Mouse (Mus musculus) midbrain, embryonic 15.5 days (tissue): ENCODE results near the gene Gpr107. TPM values are rescaled to one million over a fixed set of nuclear protein-coding genes. Genes with fewer than 3 reads are reported as not detected.

Experiments used
- ATAC-seq: fragments of 200-750 bp; cut with Nextera tagmentation; replicated peaks from 2 replicates; pipeline ENCODE4 v1.8.0; 2017; ENCODE audit warnings: moderate TSS enrichment
- H3K27ac ChIP-seq: fragments of 300-500 bp; sonication (generic); 2 replicates; pipeline ENCODE4 v1.5.1; 2015; ENCODE audit warnings: mild to moderate bottlenecking, inconsistent platforms
- H3K27me3 ChIP-seq: fragments of 300-500 bp; sonication (generic); replicated peaks from 2 replicates; pipeline ENCODE4 v1.6.1; 2015; ENCODE audit warnings: inconsistent platforms
- H3K36me3 ChIP-seq: fragments of 300-500 bp; sonication (generic); replicated peaks from 2 replicates; pipeline ENCODE4 v1.6.1; 2015; ENCODE audit warnings: inconsistent platforms
- H3K4me1 ChIP-seq: fragments of 300-500 bp; sonication (generic); 2 replicates; pipeline ENCODE4 v1.6.1; 2015; ENCODE audit warnings: inconsistent platforms
- H3K4me2 ChIP-seq: fragments of 300-500 bp; sonication (generic); 2 replicates; pipeline ENCODE4 v1.6.1; 2015; ENCODE audit warnings: inconsistent platforms, mild to moderate bottlenecking, moderate library complexity
- H3K4me3 ChIP-seq: fragments of 300-500 bp; sonication (generic); 2 replicates; pipeline ENCODE4 v1.5.1; 2015; ENCODE audit warnings: mild to moderate bottlenecking, inconsistent platforms
- H3K9ac ChIP-seq: fragments of 300-500 bp; sonication (generic); 2 replicates; pipeline ENCODE4 v1.6.1; 2015; ENCODE audit warnings: mild to moderate bottlenecking, inconsistent platforms
- H3K9me3 ChIP-seq: fragments of 300-500 bp; sonication (generic); 2 replicates; pipeline ENCODE4 v1.6.1; 2016; ENCODE audit warnings: inconsistent platforms
- WGBS: fragments of 180-500 bp; shearing (Covaris S2); methylation state at CpG from one replicate; pipeline ENCODE4 v1.1.7; 2015; ENCODE audit warnings: mixed read lengths; 5-methylcytosine and 5-hydroxymethylcytosine counted together
- polyA plus RNA-seq: library from polyadenylated mRNA; unstranded; fragments of >200 nt; fragmentation: Nextera tagmentation; extraction: Ambion mirVana; gene quantifications from 2 replicates; pipeline ENCODE4 v1.2.1, GENCODE M21; 2015

Gene Gpr107
- polyA plus RNA-seq, 1 experiment from 2014 or later = 41.0 TPM

DNA sequence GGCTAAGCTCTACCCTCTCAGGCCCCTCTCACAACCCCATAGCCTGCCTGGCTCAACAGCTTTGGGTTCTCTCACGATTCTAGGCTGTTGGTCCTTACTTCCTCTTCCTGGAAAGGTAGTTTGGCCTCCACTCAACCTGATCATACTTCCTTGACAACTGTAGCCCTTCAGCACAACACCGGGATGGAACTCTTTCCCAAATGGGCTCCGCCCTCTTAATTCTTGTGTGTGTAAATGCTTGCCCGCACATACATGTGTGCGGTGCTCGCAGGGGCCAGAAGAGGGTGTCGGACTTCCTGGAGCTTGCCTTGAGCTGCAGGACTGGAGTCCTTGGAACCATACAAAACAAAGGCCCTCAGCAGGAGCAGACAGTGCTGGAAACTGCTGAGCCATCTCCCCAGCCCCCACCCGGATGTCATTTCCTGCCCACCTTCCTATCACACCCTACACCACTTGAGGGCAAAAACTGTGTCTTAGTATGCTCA is 21.3 kb upstream of the Gpr107 start:
- Histone ChIP-seq H3K36me3 (no peaks in the 10 kb centered on the region), H3K9me3 (no peaks in the 10 kb centered on the region), H3K4me1 (peaks cover 9% of the 10 kb centered on the region; the same call in 1 of the 2 replicates), H3K9ac (no peak overlapping the region), H3K4me2 (no peak overlapping the region), H3K27me3 (no peaks in the 10 kb centered on the region), H3K27ac (no peak overlapping the region), H3K4me3 (no peak overlapping the region)
- no peak for ATAC-seq
- WGBS = 78% methylated on average over 8 of the region's 8 CpGs

DNA sequence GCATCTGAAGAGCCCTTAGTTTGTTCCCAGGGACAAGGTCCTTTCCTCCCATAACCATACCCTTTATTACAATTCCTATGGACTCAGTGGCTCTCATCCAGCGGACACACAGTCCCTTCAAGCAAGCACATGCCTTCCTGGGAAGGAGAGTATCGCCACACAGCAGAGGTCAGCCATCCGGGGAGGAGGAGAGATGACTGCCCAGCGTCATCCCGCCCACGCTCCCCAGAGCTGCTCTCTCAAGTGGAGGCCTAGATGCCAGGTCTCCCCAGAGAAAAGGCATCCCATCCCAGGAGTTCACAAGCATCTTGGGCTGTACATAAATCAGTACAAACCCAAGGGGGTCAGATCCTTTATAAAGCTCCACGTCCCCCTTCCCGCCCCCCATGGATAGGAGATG is 19.4 kb upstream of the Gpr107 start:
- no peaks in the 10 kb centered on the region for H3K36me3 ChIP-seq
- no peak overlapping the region for H3K4me2 ChIP-seq
- H3K4me3 ChIP-seq = no peak overlapping the region
- H3K9ac ChIP-seq = no peak overlapping the region
- no peaks in the 10 kb centered on the region for H3K27me3 ChIP-seq
- H3K27ac ChIP-seq = no peak overlapping the region
- 73% methylated on average over 8 of the region's 8 CpGs for WGBS
- ATAC-seq = no peak
- H3K4me1 ChIP-seq = peaks cover 9% of the 10 kb centered on the region; the same call in 1 of the 2 replicates
- H3K9me3 ChIP-seq = no peaks in the 10 kb centered on the region

DNA sequence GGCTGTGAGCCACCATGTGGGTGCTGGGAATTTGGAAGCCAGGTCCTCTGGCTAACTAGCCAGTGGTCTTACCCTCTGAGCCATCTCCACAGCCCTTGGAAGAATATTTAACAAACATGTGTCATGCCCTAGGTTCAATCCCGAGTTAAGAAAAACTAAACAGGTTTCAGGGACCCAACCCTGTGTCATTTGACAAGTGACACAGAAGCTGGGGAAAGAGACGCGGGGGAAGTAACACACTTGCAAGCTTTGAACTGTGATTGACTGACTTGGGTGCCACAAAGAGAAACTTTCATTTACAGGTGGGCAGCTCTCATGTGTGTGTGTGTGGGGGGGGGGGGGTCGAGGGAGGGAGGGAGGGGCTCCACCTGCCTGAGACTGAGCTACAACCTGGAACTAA is 18.1 kb upstream of the Gpr107 start:
- H3K36me3 ChIP-seq = no peaks in the 10 kb centered on the region
- H3K9me3 ChIP-seq = no peaks in the 10 kb centered on the region
- H3K4me2 ChIP-seq = no peak overlapping the region
- no peak overlapping the region for H3K4me3 ChIP-seq
- H3K27me3 ChIP-seq = no peaks in the 10 kb centered on the region
- H3K4me1 ChIP-seq = peaks cover 9% of the 10 kb centered on the region; the same call in 1 of the 2 replicates
- no peak overlapping the region for H3K9ac ChIP-seq
- WGBS = 93% methylated on average over 3 of the region's 4 CpGs
- H3K27ac ChIP-seq = no peak overlapping the region
- ATAC-seq = no peak

DNA sequence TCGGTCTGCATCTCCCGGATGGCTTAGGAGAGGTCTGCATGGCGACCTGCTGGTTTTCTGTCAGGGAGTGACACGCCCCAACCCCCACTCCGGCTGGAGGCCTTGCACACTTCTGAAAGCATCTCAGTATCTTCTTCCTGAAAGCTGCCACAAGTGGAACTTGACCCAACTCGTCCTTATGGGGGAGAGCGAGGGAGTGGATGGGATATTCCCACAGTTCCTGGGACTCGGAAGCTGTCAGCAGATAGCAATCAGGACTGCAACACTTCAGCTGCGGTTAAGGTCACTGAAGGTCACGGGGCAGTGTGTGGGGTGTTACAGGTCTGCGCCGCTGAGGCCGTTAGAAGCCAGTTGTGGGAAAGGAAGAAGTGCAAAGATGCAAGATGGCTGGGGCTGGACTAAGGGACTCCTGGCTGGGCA is 16.6 kb upstream of the Gpr107 start:
- no peak overlapping the region for H3K9ac ChIP-seq
- ATAC-seq = no peak
- H3K9me3 ChIP-seq = no peaks in the 10 kb centered on the region
- H3K4me1 ChIP-seq = peaks cover 16% of the 10 kb centered on the region
- no peaks in the 10 kb centered on the region for H3K36me3 ChIP-seq
- WGBS = 71% methylated on average over 13 of the region's 13 CpGs
- H3K27me3 ChIP-seq = no peaks in the 10 kb centered on the region
- no peak overlapping the region for H3K27ac ChIP-seq
- H3K4me2 ChIP-seq = no peak overlapping the region
- no peak overlapping the region for H3K4me3 ChIP-seq

DNA sequence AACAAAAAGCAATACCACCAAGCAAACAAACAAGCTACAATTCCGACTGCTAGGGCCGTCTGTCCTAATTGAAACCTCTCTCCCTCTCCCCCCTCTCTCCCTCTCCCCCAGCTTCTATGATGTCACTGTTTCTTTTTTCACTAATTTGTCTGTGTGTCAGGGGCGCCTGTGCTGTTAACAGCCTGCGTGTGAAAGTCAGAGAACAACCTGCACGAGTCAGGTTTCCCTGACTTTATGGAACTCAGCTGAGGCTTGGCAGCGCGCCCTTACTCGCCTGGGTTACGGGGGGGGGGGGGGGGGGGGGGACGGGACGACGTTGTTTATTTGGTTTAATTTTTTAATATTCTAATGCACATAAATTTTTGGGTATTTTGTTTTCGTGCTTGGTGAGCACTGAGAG is 15.8 kb upstream of the Gpr107 start:
- Histone ChIP-seq H3K27ac (no peak overlapping the region), H3K27me3 (no peaks in the 10 kb centered on the region), H3K4me2 (no peak overlapping the region), H3K36me3 (no peaks in the 10 kb centered on the region), H3K9me3 (no peaks in the 10 kb centered on the region), H3K4me3 (no peak overlapping the region), H3K9ac (no peak overlapping the region), H3K4me1 (peaks cover 14% of the 10 kb centered on the region)
- WGBS = 86% methylated on average over 13 of the region's 13 CpGs
- ATAC-seq = no peak

DNA sequence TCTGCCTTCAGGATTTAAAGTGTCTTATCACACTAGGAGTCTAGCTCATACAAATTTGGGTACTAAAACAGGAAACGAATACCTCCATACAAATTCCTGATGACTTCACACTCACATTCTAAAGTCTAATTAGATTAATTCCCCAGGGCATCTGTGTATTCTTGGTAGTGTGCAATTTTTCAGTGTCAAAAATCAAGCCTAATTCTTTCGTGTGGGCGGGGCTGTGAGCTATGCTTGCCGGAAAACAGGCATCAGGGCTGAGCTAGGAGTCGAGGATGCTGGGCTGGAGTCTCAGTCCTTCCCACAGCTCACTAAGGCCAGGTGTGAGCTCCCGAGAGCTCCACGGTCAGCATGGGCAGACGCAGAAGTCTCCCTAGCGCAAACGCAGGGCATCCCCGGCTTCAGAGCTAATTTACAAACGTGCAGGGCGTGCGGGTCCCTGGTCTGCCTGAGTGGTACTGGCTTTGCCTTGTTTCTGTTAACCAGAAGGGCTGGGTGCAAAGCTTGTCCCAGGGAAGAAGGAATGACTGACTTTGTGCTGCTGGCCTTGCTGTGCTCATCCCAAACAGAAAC is 15.0 kb upstream of the Gpr107 start:
- Histone ChIP-seq H3K9me3 (no peaks in the 10 kb centered on the region), H3K9ac (no peak overlapping the region), H3K4me1 (peaks cover 13% of the 10 kb centered on the region), H3K36me3 (no peaks in the 10 kb centered on the region), H3K27ac (no peak overlapping the region), H3K4me3 (no peak overlapping the region), H3K4me2 (no peak overlapping the region), H3K27me3 (no peaks in the 10 kb centered on the region)
- WGBS = 83% methylated on average over 14 of the region's 14 CpGs
- ATAC-seq = no peak

DNA sequence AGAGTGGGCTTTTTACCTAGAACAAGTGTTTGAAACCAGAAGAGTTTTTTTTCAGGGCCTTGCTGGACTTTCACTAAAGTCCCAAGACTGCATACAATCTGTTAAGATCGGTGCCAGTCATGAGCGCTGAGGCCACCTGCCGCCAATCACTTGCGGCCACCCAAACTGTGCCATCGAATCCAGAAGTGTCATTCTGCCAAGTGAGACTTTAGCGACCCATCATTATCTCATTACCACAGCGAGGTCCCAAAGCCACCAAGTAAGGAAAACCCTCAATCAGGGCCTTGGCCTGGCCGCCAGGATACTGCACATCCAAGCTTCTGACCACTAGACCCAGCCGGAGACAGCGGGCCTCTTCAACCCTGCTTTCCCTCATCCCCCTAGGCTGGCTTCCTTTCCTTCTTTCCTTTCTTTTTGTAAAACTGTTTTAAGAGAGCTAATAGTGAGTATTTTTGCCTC is 12.9 kb upstream of the Gpr107 start:
- WGBS = 88% methylated on average over 10 of the region's 10 CpGs
- ATAC-seq = no peak
- Histone ChIP-seq H3K36me3 (no peaks in the 10 kb centered on the region), H3K4me3 (no peak overlapping the region), H3K4me2 (no peak overlapping the region), H3K9me3 (no peaks in the 10 kb centered on the region), H3K27me3 (peaks cover 6% of the 10 kb centered on the region; the same call in 1 of the 2 replicates), H3K9ac (no peak overlapping the region), H3K27ac (no peak overlapping the region), H3K4me1 (peaks cover 19% of the 10 kb centered on the region)

DNA sequence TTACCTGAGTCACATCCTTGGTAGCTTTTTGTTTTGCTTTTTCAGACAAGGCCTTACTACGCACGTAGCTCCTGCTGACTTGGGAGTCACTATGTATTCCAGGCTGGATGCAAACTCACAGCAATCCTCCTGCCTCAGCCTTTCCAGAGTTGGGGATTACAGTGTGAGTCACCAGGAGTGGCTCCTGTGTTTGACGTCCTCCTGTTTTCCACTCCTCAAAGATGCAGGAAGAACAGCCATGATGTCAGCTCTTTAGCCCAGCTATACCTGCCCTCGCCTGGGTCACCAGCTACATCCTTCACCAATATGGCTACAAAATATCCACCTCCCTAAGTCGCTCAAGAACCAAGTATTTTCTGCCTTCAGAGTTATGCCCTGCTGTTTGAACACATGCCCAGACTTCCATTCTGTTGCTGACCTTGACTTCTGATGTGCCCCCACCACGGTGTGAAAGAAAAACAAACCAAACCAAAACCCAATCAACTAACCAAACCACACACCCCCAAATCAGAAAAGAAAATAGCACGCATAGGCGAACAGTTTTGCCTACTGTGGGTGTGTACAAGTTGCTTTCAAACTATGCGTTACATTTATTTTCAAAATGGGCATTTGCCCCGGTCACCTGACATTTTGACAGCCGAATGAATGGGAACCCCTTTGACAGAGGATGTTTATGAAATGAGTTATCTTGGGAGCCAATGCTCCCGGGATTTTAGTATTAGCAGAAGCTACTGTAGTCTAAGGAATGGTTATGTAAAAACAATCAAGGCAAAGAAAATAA is 11.9 kb upstream of the Gpr107 start:
- Histone ChIP-seq H3K4me3 (peak overlapping the region; percentile 99), H3K9me3 (no peaks in the 10 kb centered on the region), H3K4me1 (peaks cover 19% of the 10 kb centered on the region), H3K36me3 (no peaks in the 10 kb centered on the region), H3K27me3 (peaks cover 6% of the 10 kb centered on the region; the same call in 1 of the 2 replicates), H3K27ac (no peak overlapping the region), H3K9ac (peak overlapping the region; percentile 93; the same call in 1 of the 2 replicates), H3K4me2 (peak overlapping the region; percentile 90)
- 79% methylated on average over 12 of the region's 12 CpGs for WGBS
- no peak for ATAC-seq

DNA sequence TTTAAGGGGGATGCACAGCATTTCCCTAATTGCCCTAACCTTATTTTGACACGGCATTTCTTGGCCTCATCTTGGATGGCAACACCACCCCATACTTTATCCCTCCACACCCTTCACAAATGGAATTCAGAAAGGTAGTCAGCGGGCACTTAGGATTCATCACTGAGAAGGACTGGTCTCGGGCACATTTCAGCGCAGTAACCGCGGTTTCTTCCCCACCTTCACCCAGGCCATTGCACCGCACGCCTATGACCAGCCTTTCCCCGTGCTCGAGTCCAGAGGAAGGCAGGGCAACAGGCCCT is 11.4 kb upstream of the Gpr107 start:
- WGBS = 5% methylated on average over 10 of the region's 10 CpGs
- ATAC-seq = 0 out of 2 replicates have a peak, but pooled peaks have one; percentile 14
- Histone ChIP-seq H3K4me3 (peak overlapping the region; percentile 99), H3K36me3 (no peaks in the 10 kb centered on the region), H3K27ac (peak overlapping the region; percentile 91; the same call in 1 of the 2 replicates), H3K4me1 (peaks cover 19% of the 10 kb centered on the region), H3K27me3 (peaks cover 6% of the 10 kb centered on the region; the same call in 1 of the 2 replicates), H3K4me2 (peak overlapping the region; percentile 90), H3K9ac (peak overlapping the region; percentile 93), H3K9me3 (no peaks in the 10 kb centered on the region)

DNA sequence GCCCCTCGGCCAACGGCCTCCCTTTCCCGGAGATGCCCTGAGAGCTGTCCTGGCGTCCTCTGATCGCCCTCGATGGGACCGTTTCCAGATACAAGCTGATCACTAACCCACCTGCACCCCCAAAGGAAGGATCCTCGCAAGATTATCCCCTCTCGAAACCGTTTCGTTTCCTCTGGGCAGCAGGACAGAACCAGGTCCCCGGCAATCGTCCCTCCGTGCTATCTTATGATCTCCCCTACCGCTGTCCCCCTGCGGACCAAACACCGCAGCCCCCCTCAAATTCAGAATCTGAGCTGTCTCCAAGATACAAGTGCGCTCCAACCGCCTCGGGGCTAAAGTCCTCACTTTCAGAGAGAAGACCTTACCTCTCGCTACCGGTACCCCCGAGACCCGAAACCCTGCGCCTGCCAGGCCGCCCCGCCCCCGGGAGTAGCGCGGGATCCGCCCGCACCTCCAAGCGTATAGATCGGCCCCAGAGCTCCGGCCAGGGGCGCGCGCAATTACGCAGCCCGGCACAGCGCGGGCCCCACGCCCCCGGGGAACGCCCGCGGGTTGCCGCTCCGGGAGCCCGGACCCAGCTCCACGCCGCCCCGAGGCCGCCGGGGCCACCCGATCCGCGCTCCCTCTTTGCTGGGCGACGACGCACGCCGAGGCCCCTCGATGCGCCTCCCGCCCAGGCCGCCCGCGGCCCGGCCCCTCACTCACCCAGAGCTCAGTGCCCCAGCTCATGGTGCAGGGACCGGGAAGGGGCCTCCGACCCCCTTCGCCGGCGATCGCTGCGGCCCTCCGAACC is 10.8 kb upstream of the Gpr107 start:
- H3K4me3 ChIP-seq = peak overlapping the region; percentile 99
- WGBS = under 1% methylated on average over 77 of the region's 78 CpGs
- H3K4me2 ChIP-seq = peak overlapping the region; percentile 90

DNA sequence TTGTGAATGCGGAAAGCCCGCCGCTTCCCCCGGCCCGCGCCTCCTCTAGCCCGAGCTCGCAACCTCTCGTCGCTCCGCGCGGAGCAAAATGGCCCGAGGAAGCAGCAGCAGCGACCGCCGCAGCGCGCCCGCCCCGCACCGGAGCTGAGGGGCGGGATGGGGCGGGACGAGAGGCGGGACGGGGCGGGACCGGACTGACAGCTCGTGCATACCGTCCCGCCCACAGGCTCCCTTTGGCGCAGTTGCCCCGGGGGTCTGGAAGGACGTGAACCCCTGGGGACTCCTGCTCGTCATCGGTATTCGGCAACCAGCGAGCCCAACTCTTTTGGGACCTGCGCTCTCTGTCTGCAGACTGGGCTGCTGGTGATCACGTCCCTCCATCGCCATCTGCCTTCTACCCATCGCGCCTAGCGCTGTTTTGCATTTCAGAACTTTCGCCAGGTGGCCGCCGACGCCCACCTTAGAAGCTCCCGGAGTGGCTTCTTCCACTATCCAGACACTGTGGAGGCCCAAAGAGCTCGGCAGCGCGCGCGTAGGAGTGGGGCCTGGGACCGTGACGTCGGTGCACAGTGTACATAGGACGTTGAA is 10.2 kb upstream of the Gpr107 start, which contains the start of gene Fnbp1:
Fnbp1 (minus strand) TSS at position 142 of the 588 bp plus-strand sequence.
- peak within 1 kb of the TSS; percentile 91 for H3K27ac ChIP-seq
- WGBS = under 1% methylated on average over 58 of the region's 59 CpGs
- peaks cover 6% of the 10 kb centered on the region; the same call in 1 of the 2 replicates for H3K27me3 ChIP-seq
- H3K9me3 ChIP-seq = no peaks in the 10 kb centered on the region
- peak; percentile 95 for ATAC-seq
- peaks cover 19% of the 10 kb centered on the region for H3K4me1 ChIP-seq
- no peaks in the 10 kb centered on the region; the same call in 1 of the 2 replicates for H3K36me3 ChIP-seq
- H3K4me2 ChIP-seq = peak within 1 kb of the TSS; percentile 90
- H3K4me3 ChIP-seq = peak within 1 kb of the TSS; percentile 99
- peak within 1 kb of the TSS; percentile 93 for H3K9ac ChIP-seq

More for the DNA sequence above, 10.8 kb upstream of the Gpr107 start:
- Histone ChIP-seq H3K36me3 (no peaks in the 10 kb centered on the region), H3K4me1 (peaks cover 19% of the 10 kb centered on the region), H3K27me3 (peaks cover 6% of the 10 kb centered on the region; the same call in 1 of the 2 replicates), H3K9me3 (no peaks in the 10 kb centered on the region), H3K9ac (peak overlapping the region; percentile 93), H3K27ac (peak overlapping the region; percentile 91)
- ATAC-seq = peak; percentile 75
